Mouse (Mus musculus) bone marrow, adult 2 months (tissue): ENCODE results near the gene Pik3r3. TPM values are rescaled to one million over a fixed set of nuclear protein-coding genes. Genes with fewer than 3 reads are reported as not detected.

Source experiments
- H3K27ac ChIP-seq: fragments of 200-500 bp; 2 replicates; pipeline ENCODE4 v1.5.1; 2012; ENCODE audit warnings: low read depth, mild to moderate bottlenecking, control low read depth, inconsistent platforms, low read length; ENCODE audit not compliant: control insufficient read depth, poor library complexity, insufficient read depth
- H3K4me1 ChIP-seq: fragments of 200-500 bp; 2 replicates; pipeline ENCODE4 v1.6.1; 2011; ENCODE audit warnings: low read length; ENCODE audit not compliant: control insufficient read depth, insufficient read depth
- H3K4me3 ChIP-seq: fragments of 200-500 bp; replicated peaks from 2 replicates; pipeline ENCODE3; 2011; ENCODE audit warnings: mild to moderate bottlenecking, low read depth, low read length, control low read depth; ENCODE audit not compliant: control insufficient read depth
- CTCF ChIP-seq: fragments of 200-500 bp; IDR thresholded peaks from 2 replicates; pipeline ENCODE4 v1.5.1; 2011; ENCODE audit warnings: low read length, control low read depth; ENCODE audit not compliant: control insufficient read depth, insufficient read depth
- POLR2A ChIP-seq: fragments of 200-500 bp; IDR thresholded peaks from 2 replicates; pipeline ENCODE4 v1.6.1; 2011; ENCODE audit warnings: low read depth, mild to moderate bottlenecking, control low read depth, low read length, borderline replicate concordance; ENCODE audit not compliant: control insufficient read depth
- WGBS: fragments of 180-500 bp; shearing (Covaris S2); methylation state at CpG from one replicate; pipeline ENCODE4 v1.1.7; 2018; 5-methylcytosine and 5-hydroxymethylcytosine counted together
- polyA plus RNA-seq: library from polyadenylated mRNA; stranded (reverse); fragments of >200 nt; gene quantifications from 2 replicates; pipeline ENCODE4 v1.2.4, GENCODE M21; 2011; ENCODE audit warnings: low replicate concordance; ENCODE audit not compliant: missing spikeins, insufficient read depth, insufficient read length

Pik3r3 gene
- polyA plus RNA-seq, 1 experiment = 0.95 TPM

GRCm38 (mm10) chr4:116300878-116301355, 79.5 kb downstream of the Pik3r3 start:
- WGBS = 2% methylated on average over 4 of the region's 4 CpGs
- no peaks in the 10 kb centered on the region for H3K4me1 ChIP-seq
- no peak overlapping the region for H3K4me3 ChIP-seq
- no peak overlapping the region for H3K27ac ChIP-seq
- TF ChIP-seq POLR2A = no peak
- TF ChIP-seq CTCF = no peak

- no peak for TF ChIP-seq CTCF
- no peak for TF ChIP-seq POLR2A
Measured at GRCm38 (mm10) chr4:116304551-116304950, 83.1 kb downstream of the Pik3r3 start.

GRCm38 (mm10) chr4:116317575-116317974, 96.2 kb downstream of the Pik3r3 start:
- 88% methylated on average over 4 of the region's 4 CpGs for WGBS
- H3K4me1 ChIP-seq = no peaks in the 10 kb centered on the region
- no peak overlapping the region for H3K27ac ChIP-seq
- TF ChIP-seq POLR2A = no peak
- no peak for TF ChIP-seq CTCF
- no peak overlapping the region for H3K4me3 ChIP-seq

More at GRCm38 (mm10) chr4:116304551-116304950, 83.1 kb downstream of the Pik3r3 start:
- Histone ChIP-seq H3K4me3 (no peak overlapping the region), H3K4me1 (no peaks in the 10 kb centered on the region), H3K27ac (no peak overlapping the region)
- 17% methylated on average over 1 of the region's 1 CpGs for WGBS

GRCm38 (mm10) chr4:116322127-116322526, 100.7 kb downstream of the Pik3r3 start:
- H3K4me3 ChIP-seq = no peak overlapping the region
- H3K27ac ChIP-seq = no peak overlapping the region
- TF ChIP-seq POLR2A = no peak
- no peak for TF ChIP-seq CTCF
- no peaks in the 10 kb centered on the region for H3K4me1 ChIP-seq
- WGBS = 85% methylated on average over 6 of the region's 6 CpGs

GRCm38 (mm10) chr4:116329256-116329655, 107.8 kb downstream of the Pik3r3 start:
- Histone ChIP-seq H3K4me3 (no peak overlapping the region), H3K4me1 (no peaks in the 10 kb centered on the region), H3K27ac (no peak overlapping the region)
- TF ChIP-seq POLR2A (no peak), CTCF (no peak)
- WGBS = 91% methylated on average over 3 of the region's 3 CpGs

GRCm38 (mm10) chr4:116336294-116336693, 114.9 kb downstream of the Pik3r3 start:
- TF ChIP-seq CTCF (no peak), POLR2A (no peak)
- 83% methylated on average over 1 of the region's 1 CpGs for WGBS
- no peaks in the 10 kb centered on the region for H3K4me1 ChIP-seq
- H3K4me3 ChIP-seq = no peak overlapping the region
- H3K27ac ChIP-seq = no peak overlapping the region

GRCm38 (mm10) chr4:116342119-116342518, 120.7 kb downstream of the Pik3r3 start:
- TF ChIP-seq CTCF = no peak
- no peak for TF ChIP-seq POLR2A
- no peak overlapping the region for H3K27ac ChIP-seq
- no peaks in the 10 kb centered on the region for H3K4me1 ChIP-seq
- no peak overlapping the region for H3K4me3 ChIP-seq

- Histone ChIP-seq H3K4me1 (no peaks in the 10 kb centered on the region), H3K27ac (no peak overlapping the region), H3K4me3 (no peak overlapping the region)
- TF ChIP-seq POLR2A (no peak), CTCF (no peak)
- 85% methylated on average over 3 of the region's 3 CpGs for WGBS
Measured at GRCm38 (mm10) chr4:116352496-116352895, 131.1 kb downstream of the Pik3r3 start.

Other genes with a start within 250 kb of the Pik3r3 start
- 1.3 and 5.1 TPM in 2 replicates for gene Faah, start 203.7 kb upstream of the Pik3r3 start, polyA plus RNA-seq
- 5.8 and 13.0 TPM in 2 replicates for gene Nsun4, start 167.7 kb upstream of the Pik3r3 start, polyA plus RNA-seq
- 449 and 551 TPM in 2 replicates for gene Uqcrh, start 146.5 kb upstream of the Pik3r3 start, polyA plus RNA-seq
- gene Lrrc41, start 146.3 kb upstream of the Pik3r3 start, polyA plus RNA-seq = 8.2 and 11.4 TPM in 2 replicates
- 22.4 and 25.9 TPM in 2 replicates for gene Rad54l, start 97.9 kb upstream of the Pik3r3 start, polyA plus RNA-seq
- gene Pomgnt1, start 97.8 kb upstream of the Pik3r3 start, polyA plus RNA-seq = 6.8 and 14.5 TPM in 2 replicates
- 0.35 TPM in 1 of 2 replicates, not detected in the other for gene Lurap1, start 70.3 kb upstream of the Pik3r3 start, polyA plus RNA-seq
- gene Tspan1, start 54.0 kb upstream of the Pik3r3 start, polyA plus RNA-seq = not detected in 2 replicates
- gene 1700042G07Rik, start 48.2 kb upstream of the Pik3r3 start, polyA plus RNA-seq = not detected in 2 replicates
- gene Gm49337, start 48.2 kb upstream of the Pik3r3 start, polyA plus RNA-seq = not detected in 2 replicates
- gene Mast2, start 242.6 kb downstream of the Pik3r3 start, polyA plus RNA-seq = 21.5 and 30.8 TPM in 2 replicates